In the genomic region with DNA sequence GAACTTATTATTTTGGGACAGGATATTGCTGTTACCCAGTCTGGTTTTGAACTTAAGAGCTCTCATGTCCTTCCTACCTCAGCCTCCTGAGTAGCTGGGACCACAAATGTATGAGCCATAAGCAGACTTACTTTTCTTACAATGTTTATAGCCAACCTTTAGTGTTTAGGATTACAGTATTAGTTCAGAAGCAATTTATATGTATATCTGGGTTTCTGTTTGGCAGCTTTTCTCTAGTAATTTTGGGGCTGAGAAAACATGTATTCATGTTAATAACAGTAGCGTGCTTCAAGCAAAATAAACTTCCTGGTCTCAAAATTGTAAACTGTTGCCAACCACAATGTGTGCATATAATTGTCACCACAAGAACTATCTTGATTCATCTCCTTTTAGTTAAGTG, we compare ENCODE assay signal across 9 mouse cellular contexts. TPM values are rescaled to one million over a fixed set of nuclear protein-coding genes. Genes with fewer than 3 reads are reported as not detected.
DNase-seq lines count a peak whose midpoint lies in the region; ATAC-seq and TF ChIP-seq lines count a peak whose summit lies in the region.
"Had no signal": no experiment of that assay in that cellular context is flagged by ENCODE, and none has a peak within 500 bp of the region (broad histone marks: within the 10 kb centered on the region; RNA-seq: fewer than 3 reads in every experiment).

No protein-coding gene starts in this region.

- ATAC-seq in heart, embryonic 16.5 days (replicated peaks; ENCODE audit: extremely low read depth, insufficient read depth, low FRiP score), result no peak
- no peak for ATAC-seq in hindbrain, embryonic 12.5 days (ENCODE audit: low FRiP score)
- no peak for ATAC-seq in midbrain, embryonic 11.5 days (ENCODE audit: low FRiP score)
- no peak for ATAC-seq in cerebellum, adult (ENCODE audit: insufficient number of reproducible peaks, low FRiP score, low TSS enrichment)

- H3K4me3 ChIP-seq in heart, embryonic 16.5 days (ENCODE audit: low read length), result peak overlapping the region; percentile 84
- peak overlapping the region; percentile 67 to 87 for H3K4me3 ChIP-seq in MEL (ENCODE audit: control insufficient read depth in 1 of 2, insufficient read depth in 1 of 2, low read depth in 2 of 2, low read length in 2 of 2)
- H3K4me3 ChIP-seq in hindbrain, embryonic 12.5 days, result peak overlapping the region; percentile 51
- peak overlapping the region; percentile 59 for H3K4me3 ChIP-seq in midbrain, embryonic 11.5 days (ENCODE audit: low read depth, low read length)

- peaks cover 3% of the 10 kb centered on the region; the same call in 1 of the 2 replicates for H3K36me3 ChIP-seq in heart, embryonic 16.5 days (ENCODE audit: control insufficient read depth, insufficient read depth)
- peaks cover 6 to 17% of the 10 kb centered on the region in 2 experiments for H3K36me3 ChIP-seq in MEL (ENCODE audit: control insufficient read depth in 1 of 2, insufficient read depth in 2 of 2, low read length in 2 of 2)
- peaks cover 8% of the 10 kb centered on the region; the same call in 1 of the 2 replicates for H3K36me3 ChIP-seq in hindbrain, embryonic 12.5 days
- H3K36me3 ChIP-seq in midbrain, embryonic 11.5 days (ENCODE audit: control insufficient read depth, insufficient read depth, low read length), result peaks cover 9% of the 10 kb centered on the region

- no peak overlapping the region for H3K27ac ChIP-seq in heart, embryonic 16.5 days (ENCODE audit: low read length)
- peak overlapping the region; percentile 41; the same call in 1 of the 2 replicates for H3K27ac ChIP-seq in MEL (ENCODE audit: control insufficient read depth, low read depth, low read length)
- H3K27ac ChIP-seq in hindbrain, embryonic 12.5 days, result no peak overlapping the region; the same call in 1 of the 2 replicates
- H3K27ac ChIP-seq in midbrain, embryonic 11.5 days (ENCODE audit: low read depth, low read length), result no peak overlapping the region

- peaks cover 7% of the 10 kb centered on the region for H3K4me1 ChIP-seq in heart, embryonic 16.5 days (ENCODE audit: control insufficient read depth, insufficient read depth, low read length)
- H3K4me1 ChIP-seq in MEL (ENCODE audit: control insufficient read depth in 1 of 2, insufficient read depth in 2 of 2, low read length in 2 of 2), result peaks cover 7 to 9% of the 10 kb centered on the region in 2 experiments; a peak in 3 of 4 replicates
- H3K4me1 ChIP-seq in hindbrain, embryonic 12.5 days, result peaks cover 11% of the 10 kb centered on the region
- H3K4me1 ChIP-seq in midbrain, embryonic 11.5 days (ENCODE audit: control insufficient read depth, insufficient read depth, low read length), result peaks cover 9% of the 10 kb centered on the region; the same call in 1 of the 2 replicates

- peak overlapping the region; percentile 75 for H3K4me2 ChIP-seq in heart, embryonic 16.5 days (ENCODE audit: low read depth, low read length)
- peak overlapping the region; percentile 59 for H3K4me2 ChIP-seq in hindbrain, embryonic 12.5 days (replicated peaks)
- H3K4me2 ChIP-seq in midbrain, embryonic 11.5 days, result peak overlapping the region; percentile 61

- H3K9me3 ChIP-seq in heart, embryonic 16.5 days (replicated peaks; ENCODE audit: control insufficient read depth, low read length), result no peaks in the 10 kb centered on the region
- no peaks in the 10 kb centered on the region for H3K9me3 ChIP-seq in MEL (replicated peaks; ENCODE audit: insufficient read depth, low read length)
- H3K9me3 ChIP-seq in hindbrain, embryonic 12.5 days (replicated peaks), result no peaks in the 10 kb centered on the region
- H3K9me3 ChIP-seq in midbrain, embryonic 11.5 days (ENCODE audit: control insufficient read depth, low read length), result no peaks in the 10 kb centered on the region

- H3K9ac ChIP-seq in heart, embryonic 16.5 days (ENCODE audit: low read length), result peak overlapping the region; percentile 80
- peak overlapping the region; percentile 84 for H3K9ac ChIP-seq in MEL (ENCODE audit: control insufficient read depth, low read depth, low read length, poor library complexity, severe bottlenecking)
- 0 out of 2 replicates have a peak overlapping the region, but pooled peaks have one; percentile 55 for H3K9ac ChIP-seq in hindbrain, embryonic 12.5 days
- peak overlapping the region; percentile 75; the same call in 1 of the 2 replicates for H3K9ac ChIP-seq in midbrain, embryonic 11.5 days (ENCODE audit: low read length)

- TF ChIP-seq POLR2A in MEL (IDR thresholded peaks at IDR 0.05; ENCODE audit: control insufficient read depth in 1 of 2, insufficient read depth in 1 of 2, low read depth in 1 of 2, low read length in 2 of 2, poor library complexity in 1 of 2), result no peak

- H3K79me2 ChIP-seq in MEL (ENCODE audit: control insufficient read depth, insufficient read depth, low read length, poor library complexity), result peaks cover 17% of the 10 kb centered on the region

- WGBS in heart, embryonic 16.5 days, result 0% methylated on average over 1 of the region's 1 CpGs
- WGBS in hindbrain, embryonic 12.5 days, result 29% methylated on average over 1 of the region's 1 CpGs
- WGBS in midbrain, embryonic 11.5 days, result 25% methylated on average over 1 of the region's 1 CpGs

- H3K27me3 ChIP-seq in heart, embryonic 16.5 days (ENCODE audit: control insufficient read depth, insufficient read depth, low read length), result no peaks in the 10 kb centered on the region
- H3K27me3 ChIP-seq in MEL (ENCODE audit: control insufficient read depth in 1 of 2, insufficient read depth in 2 of 2, low read length in 2 of 2), result no peaks in the 10 kb centered on the region
- H3K27me3 ChIP-seq in hindbrain, embryonic 12.5 days, result no peaks in the 10 kb centered on the region
- no peaks in the 10 kb centered on the region for H3K27me3 ChIP-seq in midbrain, embryonic 11.5 days (ENCODE audit: control insufficient read depth, insufficient read depth, low read length)

- TF ChIP-seq EP300 in MEL (IDR thresholded peaks at IDR 0.05; ENCODE audit: low read depth in 1 of 2, low read length in 2 of 2), result no peak

- no peak for TF ChIP-seq RAD21 in MEL (IDR thresholded peaks at IDR 0.05; ENCODE audit: low read depth, low read length)

- DNase-seq in heart, adult 11 months, result no peak
- peak; percentile 71 for DNase-seq in MEL (ENCODE audit: low read depth, low spot score)
- no peak for DNase-seq in midbrain, embryonic 11.5 days (ENCODE audit: low spot score, missing footprints)
- no peak for DNase-seq in gastrocnemius, postnatal 10 days
- DNase-seq in urinary bladder, adult 2 months (ENCODE audit: low spot score), result no peak

- no peak for TF ChIP-seq CTCF in MEL (IDR thresholded peaks at IDR 0.05 in 2 of 3, conservative IDR thresholded peaks at IDR 0.05 in 1 of 3; ENCODE audit: control insufficient read depth in 1 of 3, insufficient read depth in 1 of 3, low read depth in 2 of 3, low read length in 3 of 3, poor library complexity in 1 of 3, severe bottlenecking in 1 of 3)

TF ChIP-seq in MEL, 35 proteins besides CTCF, POLR2A, EP300 and RAD21:
- TF ChIP-seq KAT2A (conservative IDR thresholded peaks at IDR 0.05; ENCODE audit: low read depth, low read length) (no peak), MYB (IDR thresholded peaks at IDR 0.05; ENCODE audit: low read depth, low read length) (no peak), HCFC1 (IDR thresholded peaks at IDR 0.05; ENCODE audit: low read depth, low read length) (no peak), ZKSCAN1 (IDR thresholded peaks at IDR 0.05; ENCODE audit: low read depth, low read length) (no peak), TBP (IDR thresholded peaks at IDR 0.05; ENCODE audit: low read depth, low read length) (0 out of 2 replicates have a peak, but pooled peaks have one; percentile 33)

RNA-seq across cellular contexts. Expression of a gene that starts 0.8 kb away (rescaled TPM):
- 16.4 and 16.8 TPM in 2 replicates for polyA plus RNA-seq in heart, embryonic 16.5 days (2015; fragmentation: Nextera tagmentation; extraction: Ambion mirVana)
- total RNA-seq in MEL (2012; rRNA removed), result 12.6 and 19.4 TPM in 2 replicates
- 10 to 100 TPM in 1 of 2 experiments, not detected in 1; 21.4 TPM for polyA plus RNA-seq in MEL (2012; ENCODE audit: insufficient read depth in 1 of 2, insufficient read length in 2 of 2, low read depth in 1 of 2, low replicate concordance in 2 of 2, missing spikeins in 1 of 2)
- 21.5 and 28.3 TPM in 2 replicates for polyA plus RNA-seq in hindbrain, embryonic 12.5 days (2016; fragmentation: Nextera tagmentation; extraction: Ambion mirVana)
- 52.3 and 56.2 TPM in 2 replicates for polyA plus RNA-seq in midbrain, embryonic 11.5 days (2014; fragmentation: Nextera tagmentation; extraction: Ambion mirVana)
- 1 to 10 TPM; 1.6 to 2.2 TPM for total RNA-seq in gastrocnemius, postnatal 10 days (2021)
- 0.83 and 0.85 TPM in 2 replicates for polyA plus RNA-seq in urinary bladder, adult 2 months (2012; rRNA removed)
- polyA plus RNA-seq: liver, adult 2 months had no signal
